Mouse (Mus musculus) embryonic facial prominence, embryonic 11.5 days (tissue): ENCODE measurements around the gene Cenpq. TPM values are rescaled to one million over a fixed set of nuclear protein-coding genes. Genes with fewer than 3 reads are reported as not detected.
A peak's percentile ranks its signal among the peaks of the same experiment; 100 is the strongest.

ENCODE experiments used
- ATAC-seq: fragments of 200-750 bp; cut with Nextera tagmentation; replicated peaks from 2 replicates; pipeline ENCODE4 v1.8.0; 2017; ENCODE audit warnings: low read depth; ENCODE audit not compliant: insufficient number of reproducible peaks, low FRiP score, low TSS enrichment
- DNase-seq: peaks from one replicate; pipeline ENCODE4 v3.0.0-alpha.2; 2015; ENCODE audit warnings: low spot score
- H3K27ac ChIP-seq: fragments of 300-500 bp; sonication (generic); replicated peaks from 2 replicates; pipeline ENCODE4 v1.5.1; 2014; ENCODE audit warnings: mild to moderate bottlenecking, low read depth, low read length, control low read depth
- H3K27me3 ChIP-seq: fragments of 300-500 bp; sonication (generic); 2 replicates; pipeline ENCODE4 v1.6.1; 2014; ENCODE audit warnings: mild to moderate bottlenecking, low read length, moderate library complexity, mixed read lengths; ENCODE audit not compliant: control insufficient read depth, insufficient read depth
- H3K36me3 ChIP-seq: fragments of 300-500 bp; sonication (generic); replicated peaks from 2 replicates; pipeline ENCODE4 v1.6.1; 2014; ENCODE audit warnings: low read depth, mild to moderate bottlenecking, low read length, moderate library complexity, mixed read lengths; ENCODE audit not compliant: control insufficient read depth, insufficient read depth
- H3K4me1 ChIP-seq: fragments of 300-500 bp; sonication (generic); 2 replicates; pipeline ENCODE4 v1.6.1; 2014; ENCODE audit warnings: low read length, mixed read lengths; ENCODE audit not compliant: control insufficient read depth, insufficient read depth
- H3K4me2 ChIP-seq: fragments of 300-500 bp; sonication (generic); 2 replicates; pipeline ENCODE4 v1.6.1; 2014; ENCODE audit warnings: low read depth, mild to moderate bottlenecking, control low read depth, low read length, moderate library complexity
- H3K4me3 ChIP-seq: fragments of 300-500 bp; sonication (generic); 2 replicates; pipeline ENCODE4 v1.5.1; 2014; ENCODE audit warnings: low read depth, low read length, control low read depth
- H3K9ac ChIP-seq: fragments of 300-500 bp; sonication (generic); replicated peaks from 2 replicates; pipeline ENCODE4 v1.6.1; 2014; ENCODE audit warnings: mild to moderate bottlenecking, control low read depth, low read length
- H3K9me3 ChIP-seq: fragments of 300-500 bp; sonication (generic); replicated peaks from 2 replicates; pipeline ENCODE4 v1.6.1; 2016; ENCODE audit warnings: mild to moderate bottlenecking, low read length, inconsistent platforms, mixed read lengths; ENCODE audit not compliant: control insufficient read depth
- WGBS: fragments of 180-500 bp; shearing (Covaris S2); extraction: QIAGEN DNeasy Blood & Tissue Kit; methylation state at CpG from one replicate; pipeline ENCODE4 v1.1.7; 2014; 5-methylcytosine and 5-hydroxymethylcytosine counted together
- polyA plus RNA-seq: library from polyadenylated mRNA; unstranded; fragments of >200 nt; fragmentation: Nextera tagmentation; extraction: Ambion mirVana; gene quantifications from 2 replicates; pipeline ENCODE4 v1.2.1, GENCODE M21; 2014

Gene Cenpq
- polyA plus RNA-seq = 50.5 and 52.9 TPM in 2 replicates

DNA sequence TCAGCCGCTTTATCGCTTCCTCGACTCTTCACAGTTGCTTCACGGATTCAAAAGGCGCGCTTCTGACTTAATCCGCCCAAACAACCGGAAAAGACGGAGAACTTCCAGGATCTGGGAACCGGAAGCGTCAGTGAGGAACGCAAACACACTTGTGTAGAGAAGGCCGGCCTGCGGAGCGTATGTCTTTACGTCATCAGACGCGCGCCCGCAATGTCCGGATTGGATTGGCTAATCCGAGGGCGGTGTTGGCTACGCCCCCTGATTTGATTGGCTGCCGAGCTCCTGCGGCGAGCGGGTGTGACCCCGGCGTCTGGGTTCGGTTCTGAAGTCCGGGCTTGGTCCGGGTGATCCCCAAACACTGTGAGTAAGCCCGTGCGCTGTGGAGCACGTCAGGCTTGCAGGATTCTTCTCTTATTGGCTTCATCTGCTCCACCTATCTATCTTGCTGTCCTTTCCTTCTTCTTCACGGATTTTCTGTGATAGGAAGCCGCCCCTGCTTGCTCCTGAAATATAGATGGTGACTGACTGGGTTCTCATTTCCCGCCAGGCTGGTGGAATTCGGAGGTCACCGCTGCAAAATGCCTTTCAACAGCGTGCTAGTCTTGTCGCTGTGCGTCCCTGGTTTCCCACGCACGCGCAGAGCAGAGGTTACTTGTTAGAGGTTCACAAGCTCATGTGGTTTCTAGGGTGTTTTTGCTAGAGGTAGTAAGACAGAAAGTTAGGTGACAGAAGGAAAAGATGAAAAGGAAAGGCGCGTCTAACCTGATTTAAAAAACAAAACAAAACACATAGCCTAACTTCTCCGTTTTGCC is at the start of gene Cenpq, which contains the start of gene Mut:
TSS of gene Cenpq (minus strand) at position 628 of the 812 bp plus-strand sequence.
TSS of gene Mut (plus strand) at position 266 of the 812 bp plus-strand sequence.
- Histone ChIP-seq H3K27ac (peak within 1 kb of the TSS; percentile 52), H3K27me3 (no peaks in the 10 kb centered on the region), H3K4me1 (no peaks in the 10 kb centered on the region), H3K4me2 (peak within 1 kb of the TSS; percentile 58), H3K9ac (peak within 1 kb of the TSS; percentile 67), H3K36me3 (no peaks in the 10 kb centered on the region), H3K9me3 (no peaks in the 10 kb centered on the region), H3K4me3 (peak within 1 kb of the TSS; percentile 59)
- DNase-seq = peak; percentile 99
- WGBS = under 1% methylated on average over 50 of the region's 50 CpGs
- ATAC-seq = peak; percentile 99

GRCm38 (mm10) chr17:40977914-40978313 is 43.1 kb upstream of the Cenpq start:
- ATAC-seq = no peak
- Histone ChIP-seq H3K4me3 (no peak overlapping the region), H3K4me1 (no peaks in the 10 kb centered on the region), H3K4me2 (no peak overlapping the region), H3K9me3 (no peaks in the 10 kb centered on the region), H3K9ac (no peak overlapping the region), H3K36me3 (no peaks in the 10 kb centered on the region), H3K27me3 (no peaks in the 10 kb centered on the region), H3K27ac (no peak overlapping the region)
- DNase-seq = peak; percentile 35
- 74% methylated on average over 11 of the region's 11 CpGs for WGBS

GRCm38 (mm10) chr17:40948518-40948917 is 13.7 kb upstream of the Cenpq start:
- Histone ChIP-seq H3K4me1 (no peaks in the 10 kb centered on the region), H3K27me3 (no peaks in the 10 kb centered on the region), H3K4me3 (no peak overlapping the region), H3K36me3 (no peaks in the 10 kb centered on the region; the same call in 1 of the 2 replicates), H3K27ac (no peak overlapping the region), H3K9me3 (no peaks in the 10 kb centered on the region), H3K4me2 (no peak overlapping the region), H3K9ac (no peak overlapping the region)
- WGBS = 84% methylated on average over 3 of the region's 3 CpGs
- ATAC-seq (no peak), DNase-seq (no peak)

GRCm38 (mm10) chr17:40933985-40934384 is 862 bp downstream of the Cenpq start:
- Histone ChIP-seq H3K4me2 (peak overlapping the region; percentile 58), H3K4me3 (peak overlapping the region; percentile 59), H3K27ac (no peak overlapping the region), H3K36me3 (no peaks in the 10 kb centered on the region; the same call in 1 of the 2 replicates), H3K9ac (peak overlapping the region; percentile 67), H3K27me3 (no peaks in the 10 kb centered on the region), H3K9me3 (no peaks in the 10 kb centered on the region), H3K4me1 (no peaks in the 10 kb centered on the region)
- ATAC-seq (peak; percentile 58), DNase-seq (peak; percentile 6)
- WGBS = under 1% methylated on average over 14 of the region's 14 CpGs

- no peak overlapping the region for H3K27ac ChIP-seq
- H3K9ac ChIP-seq = no peak overlapping the region
- H3K4me3 ChIP-seq = no peak overlapping the region
- no peaks in the 10 kb centered on the region for H3K9me3 ChIP-seq
- 93% methylated on average over 1 of the region's 2 CpGs for WGBS
- H3K36me3 ChIP-seq = no peaks in the 10 kb centered on the region
- DNase-seq = no peak
- no peaks in the 10 kb centered on the region for H3K4me1 ChIP-seq
- no peak overlapping the region for H3K4me2 ChIP-seq
- no peaks in the 10 kb centered on the region for H3K27me3 ChIP-seq
- no peak for ATAC-seq
These were observed 19.3 kb downstream of the Cenpq start for GRCm38 (mm10) chr17:40915499-40915898.

DNA sequence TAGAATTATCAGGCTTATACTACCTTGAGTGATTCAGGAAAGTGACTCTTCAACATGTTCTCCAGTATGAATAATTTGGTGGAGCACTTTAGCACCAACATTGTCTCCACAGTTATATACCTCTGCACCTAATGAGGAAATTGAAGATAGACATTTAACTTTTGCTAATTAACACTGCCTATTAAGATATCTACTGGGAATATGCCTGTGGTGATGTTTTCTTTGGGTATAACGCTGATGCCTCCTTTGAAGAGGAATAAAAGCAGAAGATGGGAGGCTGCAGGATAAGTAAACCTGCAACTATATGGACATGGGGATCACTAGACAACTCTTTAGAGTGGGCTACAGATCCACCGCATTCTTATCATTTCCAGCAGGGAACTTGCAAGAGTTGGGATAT is 20.6 kb downstream of the Cenpq start, which contains the start of gene Glyatl3:
TSS of gene Glyatl3 (minus strand) at position 101 of the 400 bp plus-strand sequence.
- Histone ChIP-seq H3K9ac (no peak within 1 kb of the TSS), H3K4me1 (no peaks in the 10 kb centered on the region), H3K4me2 (no peak within 1 kb of the TSS), H3K27ac (no peak within 1 kb of the TSS), H3K9me3 (no peaks in the 10 kb centered on the region), H3K36me3 (no peaks in the 10 kb centered on the region), H3K4me3 (no peak within 1 kb of the TSS), H3K27me3 (no peaks in the 10 kb centered on the region)
- no peak for DNase-seq
- no peak for ATAC-seq
- 91% methylated on average over 2 of the region's 2 CpGs for WGBS

GRCm38 (mm10) chr17:40904721-40905154 is 30.1 kb downstream of the Cenpq start:
- peak overlapping the region; percentile 30 for H3K4me2 ChIP-seq
- no peak for ATAC-seq

GRCm38 (mm10) chr17:40904056-40904597 is 30.7 kb downstream of the Cenpq start:
- no peaks in the 10 kb centered on the region for H3K27me3 ChIP-seq
- ATAC-seq (no peak), DNase-seq (no peak)
- H3K4me2 ChIP-seq = no peak overlapping the region
- H3K4me3 ChIP-seq = no peak overlapping the region
- H3K4me1 ChIP-seq = no peaks in the 10 kb centered on the region
- H3K9me3 ChIP-seq = no peaks in the 10 kb centered on the region
- no peak overlapping the region for H3K9ac ChIP-seq
- 10% methylated on average over 11 of the region's 11 CpGs for WGBS
- H3K27ac ChIP-seq = no peak overlapping the region
- H3K36me3 ChIP-seq = no peaks in the 10 kb centered on the region

More at GRCm38 (mm10) chr17:40904721-40905154, 30.1 kb downstream of the Cenpq start:
- DNase-seq = peak; percentile 2
- Histone ChIP-seq H3K27me3 (no peaks in the 10 kb centered on the region), H3K4me1 (no peaks in the 10 kb centered on the region), H3K9me3 (no peaks in the 10 kb centered on the region), H3K9ac (no peak overlapping the region), H3K27ac (no peak overlapping the region), H3K4me3 (no peak overlapping the region), H3K36me3 (no peaks in the 10 kb centered on the region)
- WGBS = 9% methylated on average over 13 of the region's 14 CpGs
